Mouse (Mus musculus): ENCODE data around the gene Arhgap24. TPM values are rescaled to one million over a fixed set of nuclear protein-coding genes. Genes with fewer than 3 reads are reported as not detected.

Arhgap24 gene
- polyA plus RNA-seq, 1 experiment = 12.5 TPM

GRCm38 (mm10) chr5:102571445-102571844 lies 90.3 kb downstream of the Arhgap24 start:
- no peak for TF ChIP-seq MYOG (IDR thresholded peaks at IDR 0.05; ENCODE audit: control insufficient read depth in 1 of 3, insufficient read depth in 1 of 3, insufficient read length in 2 of 3, low read depth in 2 of 3)
- TF ChIP-seq POLR2AphosphoS2 (IDR thresholded peaks at IDR 0.05; ENCODE audit: insufficient read length, low read depth) = no peak
- TF ChIP-seq CEBPB (IDR thresholded peaks at IDR 0.05; ENCODE audit: insufficient read depth, poor library complexity, severe bottlenecking) = 0 out of 2 replicates have a peak, but pooled peaks have one; percentile 13
- TF ChIP-seq TCF3 (IDR thresholded peaks at IDR 0.05; ENCODE audit: insufficient read length, low read depth) = no peak
- no peak overlapping the region for H3ac ChIP-seq (ENCODE audit: control insufficient read depth, insufficient read length)
- H3K27me3 ChIP-seq (ENCODE audit: control insufficient read depth, insufficient read depth, insufficient read length) = no peaks in the 10 kb centered on the region
- no peaks in the 10 kb centered on the region for H3K79me2 ChIP-seq (ENCODE audit: control insufficient read depth, insufficient read depth)
- H3K4me3 ChIP-seq = no peak overlapping the region
- H3K36me3 ChIP-seq (ENCODE audit: control insufficient read depth, insufficient read depth) = no peaks in the 10 kb centered on the region
- no peak overlapping the region for H3K4me2 ChIP-seq (ENCODE audit: low read depth)

GRCm38 (mm10) chr5:102576750-102577149 lies 95.6 kb downstream of the Arhgap24 start:
- Histone ChIP-seq H3K36me3 (ENCODE audit: control insufficient read depth, insufficient read depth) (no peaks in the 10 kb centered on the region), H3K79me2 (ENCODE audit: control insufficient read depth, insufficient read depth) (no peaks in the 10 kb centered on the region), H3K4me2 (ENCODE audit: low read depth) (peak overlapping the region; percentile 41), H3K4me3 (no peak overlapping the region), H3K27me3 (ENCODE audit: control insufficient read depth, insufficient read depth, insufficient read length) (no peaks in the 10 kb centered on the region), H3ac (ENCODE audit: control insufficient read depth, insufficient read length) (no peak overlapping the region)
- TF ChIP-seq CEBPB (IDR thresholded peaks at IDR 0.05; ENCODE audit: insufficient read depth, poor library complexity, severe bottlenecking) = no peak
- TF ChIP-seq USF1 (IDR thresholded peaks at IDR 0.05; ENCODE audit: low read depth) = no peak
- TF ChIP-seq TCF3 (IDR thresholded peaks at IDR 0.05; ENCODE audit: insufficient read length, low read depth) = no peak
- TF ChIP-seq POLR2A (IDR thresholded peaks at IDR 0.05; ENCODE audit: insufficient read length, low read depth) = no peak
- TF ChIP-seq MAX (IDR thresholded peaks at IDR 0.05; ENCODE audit: low read depth) = peak; percentile 49
- TF ChIP-seq REST (IDR thresholded peaks at IDR 0.05; ENCODE audit: insufficient read depth, insufficient read length) = no peak
- no peak for TF ChIP-seq POLR2AphosphoS2 (IDR thresholded peaks at IDR 0.05; ENCODE audit: insufficient read length, low read depth)
- TF ChIP-seq TCF12 (IDR thresholded peaks at IDR 0.05; ENCODE audit: insufficient read depth, poor library complexity, severe bottlenecking) = no peak
- peak in 1 of 3 experiments; percentile 19 for TF ChIP-seq MYOG (IDR thresholded peaks at IDR 0.05; ENCODE audit: control insufficient read depth in 1 of 3, insufficient read depth in 1 of 3, insufficient read length in 2 of 3, low read depth in 2 of 3)
- TF ChIP-seq E2F4 (IDR thresholded peaks at IDR 0.05; ENCODE audit: insufficient read depth) = no peak
- peak in 1 of 3 experiments; percentile 60 for TF ChIP-seq MYOD1 (IDR thresholded peaks at IDR 0.05; ENCODE audit: control insufficient read depth in 1 of 3, insufficient read length in 2 of 3, low read depth in 2 of 3)

GRCm38 (mm10) chr5:102577729-102578128 lies 96.5 kb downstream of the Arhgap24 start:
- TF ChIP-seq CEBPB (IDR thresholded peaks at IDR 0.05; ENCODE audit: insufficient read depth, poor library complexity, severe bottlenecking) = no peak
- TF ChIP-seq MYOD1 (IDR thresholded peaks at IDR 0.05; ENCODE audit: control insufficient read depth in 1 of 3, insufficient read length in 2 of 3, low read depth in 2 of 3) = peak in 1 of 3 experiments; percentile 15
- no peaks in the 10 kb centered on the region for H3K79me2 ChIP-seq (ENCODE audit: control insufficient read depth, insufficient read depth)

GRCm38 (mm10) chr5:102578431-102578830 lies 97.2 kb downstream of the Arhgap24 start:
- H3K36me3 ChIP-seq (ENCODE audit: control insufficient read depth, insufficient read depth) = no peaks in the 10 kb centered on the region
- H3ac ChIP-seq (ENCODE audit: control insufficient read depth, insufficient read length) = no peak overlapping the region
- H3K4me2 ChIP-seq (ENCODE audit: low read depth) = no peak overlapping the region
- TF ChIP-seq TCF12 (IDR thresholded peaks at IDR 0.05; ENCODE audit: insufficient read depth, poor library complexity, severe bottlenecking) = no peak
- no peak for TF ChIP-seq E2F4 (IDR thresholded peaks at IDR 0.05; ENCODE audit: insufficient read depth)
- TF ChIP-seq TCF3 (IDR thresholded peaks at IDR 0.05; ENCODE audit: insufficient read length, low read depth) = no peak
- TF ChIP-seq MYOD1 (IDR thresholded peaks at IDR 0.05; ENCODE audit: control insufficient read depth in 1 of 3, insufficient read length in 2 of 3, low read depth in 2 of 3) = no peak
- TF ChIP-seq POLR2AphosphoS2 (IDR thresholded peaks at IDR 0.05; ENCODE audit: insufficient read length, low read depth) = no peak
- no peak for TF ChIP-seq USF1 (IDR thresholded peaks at IDR 0.05; ENCODE audit: low read depth)
- no peak for TF ChIP-seq REST (IDR thresholded peaks at IDR 0.05; ENCODE audit: insufficient read depth, insufficient read length)
- H3K79me2 ChIP-seq (ENCODE audit: control insufficient read depth, insufficient read depth) = no peaks in the 10 kb centered on the region
- no peak overlapping the region for H3K4me3 ChIP-seq
- H3K27me3 ChIP-seq (ENCODE audit: control insufficient read depth, insufficient read depth, insufficient read length) = no peaks in the 10 kb centered on the region

More at GRCm38 (mm10) chr5:102577729-102578128, 96.5 kb downstream of the Arhgap24 start:
- no peak overlapping the region for H3K4me3 ChIP-seq
- H3K27me3 ChIP-seq (ENCODE audit: control insufficient read depth, insufficient read depth, insufficient read length) = no peaks in the 10 kb centered on the region
- H3K4me2 ChIP-seq (ENCODE audit: low read depth) = no peak overlapping the region
- no peak overlapping the region for H3ac ChIP-seq (ENCODE audit: control insufficient read depth, insufficient read length)
- no peaks in the 10 kb centered on the region for H3K36me3 ChIP-seq (ENCODE audit: control insufficient read depth, insufficient read depth)

- H3K36me3 ChIP-seq (ENCODE audit: control insufficient read depth, insufficient read depth) = no peaks in the 10 kb centered on the region
- no peak overlapping the region for H3K4me2 ChIP-seq (ENCODE audit: low read depth)
- no peak overlapping the region for H3K4me3 ChIP-seq
- no peak overlapping the region for H3ac ChIP-seq (ENCODE audit: control insufficient read depth, insufficient read length)
- no peak for TF ChIP-seq SRF (IDR thresholded peaks at IDR 0.05; ENCODE audit: control insufficient read depth, insufficient read length, low read depth)
- no peak for TF ChIP-seq MYOD1 (IDR thresholded peaks at IDR 0.05; ENCODE audit: control insufficient read depth in 1 of 3, insufficient read length in 2 of 3, low read depth in 2 of 3)
- TF ChIP-seq MAX (IDR thresholded peaks at IDR 0.05; ENCODE audit: low read depth) = no peak
- H3K27me3 ChIP-seq (ENCODE audit: control insufficient read depth, insufficient read depth, insufficient read length) = no peaks in the 10 kb centered on the region
- H3K79me2 ChIP-seq (ENCODE audit: control insufficient read depth, insufficient read depth) = no peaks in the 10 kb centered on the region
These were observed 101.7 kb downstream of the Arhgap24 start for GRCm38 (mm10) chr5:102582864-102583410.

Data from myocyte (in vitro differentiated cells).